Mouse (Mus musculus) left cerebral cortex, postnatal 14 days (tissue): ENCODE results near the gene Rnf144b. TPM values are rescaled to one million over a fixed set of nuclear protein-coding genes. Genes with fewer than 3 reads are reported as not detected.

Source experiments
- DNase-seq, 2 experiments: peaks; one replicate each; pipeline ENCODE4 v3.0.0; 2021 to 2022; ENCODE audit warnings: low spot score in 2 of 2, mixed read lengths in 1 of 2
- intact Hi-C: fragments of 180-260 bp; cut with DNase I; formaldehyde crosslinking; loops from one replicate; pipeline ENCODE4 v1.15.1; 2025
- total RNA-seq, 2 experiments: library from RNA; stranded (reverse); gene quantifications; 2 replicates each; pipeline ENCODE4 v1.2.3; 2021

Gene Rnf144b
- total RNA-seq, 2 experiments from 2014 or later: 18.7 to 21.5 TPM

- intact Hi-C loops: no loop called here
- DNase-seq: no peak
Observed at GRCm38 (mm10) chr13:47210992-47211391, 88.5 kb downstream of the Rnf144b start.

GRCm38 (mm10) chr13:47211581-47211980 is 89.1 kb downstream of the Rnf144b start:
- DNase-seq: no peak
- intact Hi-C loops: no loop called here

- no peak for DNase-seq
- intact Hi-C loops: no loop called here
Observed at GRCm38 (mm10) chr13:47213817-47214216, 91.4 kb downstream of the Rnf144b start.

- intact Hi-C loops: no loop called here
Observed at GRCm38 (mm10) chr13:47214895-47215294, 92.4 kb downstream of the Rnf144b start.

GRCm38 (mm10) chr13:47215815-47216585 is 93.5 kb downstream of the Rnf144b start:
- intact Hi-C loops: no loop called here
- no peak for DNase-seq

More at GRCm38 (mm10) chr13:47214895-47215294, 92.4 kb downstream of the Rnf144b start:
- DNase-seq: peak in 1 of 2 experiments; percentile 34

GRCm38 (mm10) chr13:47217107-47217571 is 94.7 kb downstream of the Rnf144b start:
- no peak for DNase-seq
- intact Hi-C loops: no loop called here

- intact Hi-C loops: no loop called here
- DNase-seq: no peak
Observed at GRCm38 (mm10) chr13:47218351-47218750, 95.9 kb downstream of the Rnf144b start.

GRCm38 (mm10) chr13:47220426-47220825 is 98.0 kb downstream of the Rnf144b start:
- DNase-seq: no peak
- intact Hi-C loops: no loop called here

- DNase-seq: peak; percentile 50 to 58
- intact Hi-C loops: no loop called here
Observed at GRCm38 (mm10) chr13:47223576-47224538, 101.4 kb downstream of the Rnf144b start.

- DNase-seq: peak; percentile 30 to 48
- intact Hi-C loops: no loop called here
Observed at GRCm38 (mm10) chr13:47224648-47225323, 102.3 kb downstream of the Rnf144b start.

GRCm38 (mm10) chr13:47225324-47225697 is 102.9 kb downstream of the Rnf144b start:
- DNase-seq: no peak

GRCm38 (mm10) chr13:47225802-47226201 is 103.3 kb downstream of the Rnf144b start:
- intact Hi-C loops: no loop called here
- DNase-seq: peak in 1 of 2 experiments; percentile 49

More at GRCm38 (mm10) chr13:47225324-47225697, 102.9 kb downstream of the Rnf144b start:
- intact Hi-C loops: no loop called here

- intact Hi-C loops: no loop called here
Observed at GRCm38 (mm10) chr13:47226521-47226920, 104.1 kb downstream of the Rnf144b start.

GRCm38 (mm10) chr13:47228201-47228600 is 105.7 kb downstream of the Rnf144b start:
- intact Hi-C loops: no loop called here
- DNase-seq: no peak

More at GRCm38 (mm10) chr13:47226521-47226920, 104.1 kb downstream of the Rnf144b start:
- DNase-seq: no peak

GRCm38 (mm10) chr13:47228626-47229190 is 106.3 kb downstream of the Rnf144b start:
- DNase-seq: no peak
- intact Hi-C loops: no loop called here

GRCm38 (mm10) chr13:47232163-47232562 is 109.7 kb downstream of the Rnf144b start:
- DNase-seq: no peak
- intact Hi-C loops: no loop called here

- intact Hi-C loops: no loop called here
- no peak for DNase-seq
Observed at GRCm38 (mm10) chr13:47237376-47237775, 114.9 kb downstream of the Rnf144b start.

- DNase-seq: no peak
- intact Hi-C loops: no loop called here
Observed at GRCm38 (mm10) chr13:47238131-47238530, 115.7 kb downstream of the Rnf144b start.

- intact Hi-C loops: no loop called here
- DNase-seq: no peak
Observed at GRCm38 (mm10) chr13:47243569-47243968, 121.1 kb downstream of the Rnf144b start.
